Mouse (Mus musculus) cerebellum, adult 9-10 months (tissue): ENCODE measurements around the gene Itpr1.

Experiments used
- DNase-seq: peaks from one replicate; pipeline ENCODE4 v3.0.0; 2022

Itpr1 gene

GRCm38 (mm10) chr6:108486212-108486992 lies 273.5 kb downstream of the Itpr1 start:
- DNase-seq, result no peak

- DNase-seq, result no peak
Observed at GRCm38 (mm10) chr6:108487300-108487835, 274.5 kb downstream of the Itpr1 start.

DNA sequence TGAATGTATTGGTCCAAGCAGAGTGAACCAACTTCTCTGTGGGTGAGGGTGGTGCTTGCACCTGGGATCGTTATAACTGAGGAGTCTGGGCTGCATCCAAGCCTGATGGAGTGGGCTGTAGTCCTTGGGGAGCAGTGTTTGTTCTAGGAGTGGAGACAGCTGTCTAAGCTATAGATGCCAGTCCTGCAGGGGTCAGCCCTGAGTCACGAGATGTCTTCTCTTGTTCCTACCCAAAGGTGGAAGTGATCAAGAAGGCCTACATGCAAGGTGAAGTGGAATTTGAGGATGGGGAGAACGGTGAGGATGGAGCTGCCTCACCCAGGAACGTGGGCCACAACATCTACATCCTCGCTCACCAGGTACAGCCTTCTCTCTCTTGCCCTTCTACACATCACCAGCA lies 275.4 kb downstream of the Itpr1 start:
- DNase-seq, result no peak

- DNase-seq, result no peak
Observed at GRCm38 (mm10) chr6:108491969-108492368, 279.1 kb downstream of the Itpr1 start.

- no peak for DNase-seq
Observed at GRCm38 (mm10) chr6:108493753-108494152, 280.9 kb downstream of the Itpr1 start.

DNA sequence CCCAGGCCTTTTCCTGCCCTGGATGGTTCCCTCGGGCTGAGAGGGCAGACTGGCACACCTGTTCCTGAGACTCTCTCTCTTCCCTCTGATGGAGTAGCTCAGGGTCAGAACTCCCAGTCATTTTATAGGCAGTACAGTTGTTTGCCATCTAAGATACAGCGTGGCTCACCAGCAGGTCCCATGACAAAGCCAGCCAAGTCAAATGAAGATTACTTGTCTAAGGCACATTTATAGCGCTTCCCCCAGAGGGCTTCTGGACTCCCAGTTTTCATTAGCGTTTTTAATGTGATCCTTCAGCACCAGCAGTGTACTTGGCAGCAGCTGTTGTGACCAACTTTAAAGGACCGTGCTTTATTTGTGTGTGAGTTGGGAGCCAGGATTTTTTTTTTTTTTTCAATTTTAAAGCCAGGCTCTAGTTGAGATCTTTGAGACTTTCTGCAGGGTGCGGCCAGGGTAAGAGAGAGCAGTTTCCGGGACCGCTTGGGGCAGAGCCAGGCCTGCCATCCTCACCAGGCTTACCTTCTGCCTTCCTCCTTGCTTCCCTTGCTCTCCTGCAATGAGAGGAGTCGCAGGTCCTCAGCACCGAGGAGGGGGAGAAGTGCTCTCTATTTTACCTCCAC lies 281.4 kb downstream of the Itpr1 start:
- no peak for DNase-seq

DNA sequence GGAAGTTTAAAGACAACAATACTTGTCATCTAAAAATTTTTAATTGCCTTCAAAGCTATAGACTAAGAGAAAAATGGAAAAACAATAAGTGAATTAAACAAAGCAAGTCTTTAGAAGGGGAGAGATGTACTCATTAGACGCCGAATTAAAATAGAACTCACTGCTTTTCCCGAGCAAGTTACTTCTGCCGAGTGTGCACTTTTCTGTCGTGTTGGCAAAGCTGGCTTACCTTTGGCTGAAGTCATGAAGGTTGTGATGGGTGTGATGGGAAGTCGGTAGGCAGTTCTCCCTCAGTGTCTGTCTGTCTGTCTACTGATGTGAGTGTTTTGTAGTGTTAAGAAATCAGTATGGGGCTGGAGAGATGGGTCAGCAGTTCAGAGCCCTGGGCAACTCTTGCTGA lies 282.1 kb downstream of the Itpr1 start:
- no peak for DNase-seq

GRCm38 (mm10) chr6:108498070-108498469 lies 285.2 kb downstream of the Itpr1 start:
- no peak for DNase-seq

DNA sequence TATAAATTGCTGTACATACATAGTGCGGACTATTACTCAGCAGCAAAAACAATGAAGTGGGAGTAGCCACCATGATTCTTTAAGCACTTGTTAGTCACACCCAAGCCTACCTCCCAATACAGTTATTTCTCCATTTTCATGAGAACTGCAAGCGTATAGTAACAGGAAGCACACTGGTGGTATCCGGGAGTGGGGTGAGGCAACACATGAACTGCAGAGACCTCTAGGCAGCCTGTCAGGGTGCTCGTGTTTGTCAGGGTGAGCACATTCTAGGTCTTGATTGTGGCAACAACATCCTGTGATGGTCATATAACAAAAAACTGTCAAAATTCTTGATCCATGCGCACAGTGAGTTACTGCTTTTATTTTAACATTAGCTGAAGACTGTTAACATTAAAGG lies 290.8 kb downstream of the Itpr1 start:
- DNase-seq, result no peak

- DNase-seq, result no peak
Observed at GRCm38 (mm10) chr6:108504717-108505116, 291.8 kb downstream of the Itpr1 start.

- DNase-seq, result no peak
Observed at GRCm38 (mm10) chr6:108506161-108506560, 293.3 kb downstream of the Itpr1 start.

DNA sequence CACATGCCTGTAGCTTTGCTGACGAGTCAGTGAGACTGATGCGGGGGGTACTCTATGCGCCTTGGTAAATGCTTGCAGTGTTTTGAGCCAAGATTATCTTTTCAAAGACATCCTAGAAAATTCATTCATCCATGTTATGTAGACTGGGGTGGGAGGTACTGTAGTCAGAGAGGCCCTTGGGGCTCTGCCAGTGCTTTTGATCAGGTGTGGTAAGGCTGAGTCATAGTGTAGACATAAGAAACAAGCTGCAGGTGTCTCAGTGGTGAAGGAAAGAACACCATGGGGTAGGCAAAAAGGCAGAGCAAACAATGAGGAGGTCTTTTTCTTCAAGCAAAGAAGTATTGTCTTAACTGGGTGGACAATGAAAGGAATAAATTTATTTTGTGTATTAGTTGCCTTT lies 294.4 kb downstream of the Itpr1 start:
- DNase-seq, result no peak

DNA sequence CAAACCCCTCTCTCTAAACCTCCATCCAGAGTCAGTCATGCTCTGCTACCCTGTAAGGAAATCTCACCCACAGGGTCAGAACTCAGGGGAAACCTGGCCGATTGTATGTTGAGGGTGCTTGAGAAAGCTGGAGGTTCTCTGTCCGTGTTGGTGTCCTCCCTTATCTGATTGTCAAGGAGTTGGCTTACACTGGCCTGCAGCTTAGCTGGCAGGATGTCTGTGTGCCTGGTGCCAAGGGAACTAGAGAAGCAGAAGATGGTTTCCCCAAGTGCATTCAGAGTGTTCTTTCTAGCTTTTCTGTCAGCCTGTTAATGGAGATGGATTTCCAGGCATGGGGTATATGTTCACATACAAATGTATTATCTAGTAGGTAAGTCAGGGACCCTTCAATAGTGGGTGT lies 296.4 kb downstream of the Itpr1 start:
- peak; percentile 25 for DNase-seq

DNA sequence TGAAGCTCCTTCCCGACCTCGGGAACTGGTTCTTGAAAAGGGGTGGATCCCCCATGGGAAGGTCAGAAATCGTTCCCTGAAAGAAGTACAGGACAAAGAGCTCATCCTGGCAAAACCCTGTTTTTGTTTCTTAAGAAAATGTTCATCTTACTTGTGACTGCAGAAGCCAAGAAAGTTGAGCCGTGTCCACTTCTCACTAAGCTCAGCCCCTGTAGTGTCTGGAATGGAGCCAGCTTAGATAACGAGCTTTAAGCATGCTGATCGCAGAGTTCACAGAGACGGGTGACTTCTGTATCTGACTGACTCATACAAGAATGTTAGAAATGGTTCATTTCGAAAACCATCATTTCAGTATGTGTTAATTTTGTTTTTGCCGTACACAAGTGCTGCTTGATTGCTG lies 297.2 kb downstream of the Itpr1 start:
- DNase-seq, result no peak

- DNase-seq, result no peak
Observed at GRCm38 (mm10) chr6:108512097-108512496, 299.2 kb downstream of the Itpr1 start.

- no peak for DNase-seq
Observed at GRCm38 (mm10) chr6:108512994-108513393, 300.1 kb downstream of the Itpr1 start.

DNA sequence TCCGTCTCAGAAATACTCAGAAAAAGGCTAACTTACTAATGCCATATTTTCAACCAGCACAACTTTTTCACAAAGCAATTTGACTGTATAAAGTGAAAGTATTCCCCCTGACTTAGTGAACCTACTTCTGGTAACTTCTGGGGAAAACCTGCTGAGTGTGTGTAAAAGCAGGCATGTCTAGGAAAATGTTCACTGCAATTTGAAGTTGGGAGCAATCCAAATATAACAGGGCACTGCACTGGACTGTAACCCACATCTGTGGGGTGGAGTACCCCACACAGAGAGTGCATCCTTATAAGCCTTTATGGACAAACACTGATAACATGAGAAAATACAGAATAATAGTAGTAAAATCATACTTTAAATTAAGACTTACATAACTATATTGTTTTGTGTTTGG lies 303.4 kb downstream of the Itpr1 start:
- DNase-seq, result no peak

GRCm38 (mm10) chr6:108517241-108517981 lies 304.5 kb downstream of the Itpr1 start:
- DNase-seq, result no peak

DNA sequence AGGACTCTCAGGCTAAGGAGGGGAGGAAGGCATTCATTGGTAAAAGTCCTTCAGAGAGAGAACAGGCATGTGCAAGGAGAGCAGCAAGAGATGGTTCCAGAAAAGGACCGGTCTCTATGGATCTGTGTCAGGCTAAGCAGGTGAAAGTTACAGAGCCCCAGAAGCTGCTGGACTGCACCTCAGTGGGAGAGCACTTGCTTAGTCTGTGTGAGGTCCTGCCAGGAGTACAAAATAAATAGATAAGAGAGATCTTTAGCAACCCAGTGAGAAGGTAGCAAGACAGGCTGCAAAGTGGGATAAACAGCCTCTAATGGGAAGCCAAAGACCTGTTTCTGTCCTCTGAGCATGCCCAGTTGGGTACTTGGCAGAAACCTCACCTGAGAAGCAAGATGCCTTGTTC lies 305.1 kb downstream of the Itpr1 start:
- no peak for DNase-seq

- DNase-seq, result no peak
Observed at GRCm38 (mm10) chr6:108518552-108518951, 305.7 kb downstream of the Itpr1 start.

GRCm38 (mm10) chr6:108519327-108519726 lies 306.4 kb downstream of the Itpr1 start:
- no peak for DNase-seq

DNA sequence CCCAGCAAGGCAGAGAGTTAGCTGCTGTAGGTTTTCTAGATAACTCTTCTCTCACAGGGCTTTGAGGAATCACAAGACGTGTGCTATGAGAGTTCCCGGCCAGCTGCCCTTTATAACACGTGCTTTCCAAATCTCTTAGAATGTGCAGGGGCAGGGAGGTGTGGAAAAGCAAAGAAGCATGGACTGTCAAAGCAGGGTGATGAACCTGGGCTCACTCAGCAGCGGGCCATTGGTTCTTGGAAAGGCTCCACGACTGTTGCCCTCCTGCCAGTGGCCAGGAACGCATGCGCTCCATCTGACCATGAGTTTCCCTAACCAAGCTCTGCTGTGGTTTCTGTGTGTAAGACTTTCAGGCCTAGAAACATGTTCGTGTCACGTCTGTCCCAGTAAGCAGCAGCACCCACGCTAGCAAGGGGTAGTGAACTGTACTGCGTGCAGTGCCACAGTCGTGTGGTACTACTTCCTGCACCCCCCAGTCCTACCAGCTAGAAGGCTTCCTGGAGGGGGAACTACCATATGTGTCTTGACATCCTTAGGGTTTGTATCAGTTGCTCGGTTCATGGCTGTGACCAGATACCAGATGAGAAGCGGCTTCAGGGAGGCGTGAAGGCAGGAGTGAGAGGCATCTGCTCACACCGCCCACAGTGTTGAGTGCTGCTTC lies 311.2 kb downstream of the Itpr1 start:
- no peak for DNase-seq

- no peak for DNase-seq
Observed at GRCm38 (mm10) chr6:108524617-108525010, 311.7 kb downstream of the Itpr1 start.
